Mouse (Mus musculus): ENCODE measurements around the gene Unc93b1. TPM values are rescaled to one million over a fixed set of nuclear protein-coding genes. Genes with fewer than 3 reads are reported as not detected.

The Unc93b1 gene
- polyA plus RNA-seq, 1 experiment from 2014 or later: 7.5 TPM

DNA sequence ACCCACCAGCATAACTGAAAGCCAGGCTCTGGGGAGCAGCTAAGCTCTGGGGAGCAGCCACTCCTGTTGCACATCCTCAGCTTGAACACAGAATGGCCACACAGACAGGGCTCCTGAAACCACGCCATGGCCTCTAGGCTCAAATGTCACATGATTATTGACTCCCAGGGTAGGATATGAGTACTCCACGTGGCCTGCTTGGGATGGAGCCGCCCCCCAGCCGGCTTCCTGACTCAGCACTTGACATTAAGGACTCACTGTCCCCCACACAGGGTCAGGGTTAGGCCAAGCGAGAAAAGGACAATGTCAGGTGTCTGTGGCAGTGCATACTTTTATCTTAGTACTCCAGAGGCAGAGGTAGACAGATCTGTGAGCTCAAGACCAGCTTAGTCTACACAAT lies 24.8 kb upstream of the Unc93b1 start:
- 85% methylated on average over 5 of the region's 5 CpGs for WGBS
- Histone ChIP-seq H3K36me3 (ENCODE audit: control insufficient read depth, insufficient read depth, low read length) (peaks cover 26% of the 10 kb centered on the region), H3K27me3 (replicated peaks; ENCODE audit: control insufficient read depth, insufficient read depth, low read length) (no peaks in the 10 kb centered on the region), H3K4me2 (ENCODE audit: low read length) (no peak overlapping the region), H3K9ac (ENCODE audit: low read length) (no peak overlapping the region), H3K9me3 (replicated peaks; ENCODE audit: control insufficient read depth, low read length) (no peaks in the 10 kb centered on the region), H3K4me1 (ENCODE audit: control insufficient read depth, insufficient read depth, low read length) (peaks cover 16% of the 10 kb centered on the region), H3K27ac (ENCODE audit: low read depth, low read length) (no peak overlapping the region), H3K4me3 (ENCODE audit: low read depth, low read length) (no peak overlapping the region)
- ATAC-seq: no peak
- no peak for DNase-seq (ENCODE audit: low spot score)

DNA sequence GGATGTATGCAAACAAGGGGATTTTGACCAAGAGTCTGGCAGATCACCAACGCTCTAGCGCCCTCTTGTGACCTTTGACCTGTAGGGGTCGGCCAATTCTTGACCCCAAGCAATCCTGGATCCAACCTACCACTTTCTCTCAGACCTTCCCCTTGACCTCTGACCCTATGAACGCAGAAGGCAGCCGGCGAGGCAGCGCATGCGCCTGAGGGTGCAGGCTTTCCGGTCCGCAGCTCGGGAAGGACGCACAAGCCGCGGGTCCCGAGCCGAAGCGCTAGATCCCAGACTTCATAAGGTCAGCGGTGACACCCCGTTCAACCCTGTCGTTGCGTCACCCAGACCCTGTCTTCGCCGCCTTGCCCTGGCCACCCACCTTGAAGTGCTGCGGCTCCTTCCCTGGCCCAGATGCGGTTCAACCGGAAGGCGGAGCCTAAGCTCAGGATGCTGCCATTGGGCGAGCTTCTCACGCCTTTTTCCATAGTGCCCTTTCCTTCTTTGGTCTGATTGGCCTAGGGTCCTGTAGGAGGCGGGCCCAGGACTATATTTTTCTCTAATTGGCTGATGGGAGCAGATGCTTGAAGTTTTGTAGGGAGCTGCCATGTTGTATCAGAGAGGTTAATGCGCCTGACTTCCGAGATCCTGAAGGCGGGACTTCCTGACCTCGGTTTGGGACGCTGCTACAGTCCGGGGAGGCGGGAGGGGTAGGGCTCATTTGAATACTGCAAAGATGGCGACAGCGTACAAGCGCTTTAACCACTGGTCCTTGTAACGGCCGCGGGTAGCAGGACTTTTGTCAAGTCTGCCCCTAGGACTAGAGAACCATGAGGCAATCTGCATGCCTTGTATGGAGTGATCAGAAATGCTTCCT lies 22.4 kb upstream of the Unc93b1 start, which contains the start of gene Ndufs8:
TSS of gene Ndufs8 (minus strand) at position 438 of the 868 bp plus-strand sequence.
- H3K4me3 ChIP-seq (ENCODE audit: low read depth, low read length): peak within 1 kb of the TSS; percentile 59
- peak; percentile 98 for ATAC-seq
- peaks cover 10% of the 10 kb centered on the region for H3K4me1 ChIP-seq (ENCODE audit: control insufficient read depth, insufficient read depth, low read length)
- H3K27ac ChIP-seq (ENCODE audit: low read depth, low read length): peak within 1 kb of the TSS; percentile 64
- DNase-seq (ENCODE audit: low spot score): peak; percentile 99
- H3K9ac ChIP-seq (ENCODE audit: low read length): peak within 1 kb of the TSS; percentile 66
- peaks cover 26% of the 10 kb centered on the region for H3K36me3 ChIP-seq (ENCODE audit: control insufficient read depth, insufficient read depth, low read length)
- peak within 1 kb of the TSS; percentile 67 for H3K4me2 ChIP-seq (ENCODE audit: low read length)
- no peaks in the 10 kb centered on the region for H3K9me3 ChIP-seq (replicated peaks; ENCODE audit: control insufficient read depth, low read length)
- H3K27me3 ChIP-seq (replicated peaks; ENCODE audit: control insufficient read depth, insufficient read depth, low read length): no peaks in the 10 kb centered on the region
- under 1% methylated on average over 43 of the region's 43 CpGs for WGBS

DNA sequence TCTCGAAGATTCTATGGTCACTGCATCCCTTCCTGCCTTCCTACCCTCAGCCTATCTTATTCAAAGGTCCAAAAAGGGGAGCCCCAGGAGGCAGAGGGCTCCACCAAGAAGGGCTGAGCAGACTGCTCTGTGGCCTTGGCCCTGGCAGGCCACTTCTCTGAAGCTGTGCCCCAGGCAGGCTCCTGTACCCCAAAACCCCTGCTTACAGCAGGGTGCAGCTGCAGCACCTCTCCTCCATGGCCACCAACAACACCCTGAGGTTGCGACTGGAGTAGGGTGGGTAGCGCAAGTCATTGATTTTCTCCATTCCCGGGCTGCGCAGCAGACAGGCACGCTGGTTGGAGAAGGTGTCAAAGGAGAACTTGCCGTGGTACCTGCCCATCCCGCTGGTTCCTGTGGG lies 21.3 kb upstream of the Unc93b1 start:
- no peak overlapping the region for H3K27ac ChIP-seq (ENCODE audit: low read depth, low read length)
- peaks cover 18% of the 10 kb centered on the region for H3K36me3 ChIP-seq (ENCODE audit: control insufficient read depth, insufficient read depth, low read length)
- H3K9me3 ChIP-seq (replicated peaks; ENCODE audit: control insufficient read depth, low read length): no peaks in the 10 kb centered on the region
- DNase-seq (ENCODE audit: low spot score): no peak
- peaks cover 10% of the 10 kb centered on the region for H3K4me1 ChIP-seq (ENCODE audit: control insufficient read depth, insufficient read depth, low read length)
- no peaks in the 10 kb centered on the region for H3K27me3 ChIP-seq (replicated peaks; ENCODE audit: control insufficient read depth, insufficient read depth, low read length)
- no peak for ATAC-seq
- WGBS: 89% methylated on average over 8 of the region's 8 CpGs
- H3K4me2 ChIP-seq (ENCODE audit: low read length): peak overlapping the region; percentile 67
- no peak overlapping the region; the same call in 1 of the 2 replicates for H3K9ac ChIP-seq (ENCODE audit: low read length)
- H3K4me3 ChIP-seq (ENCODE audit: low read depth, low read length): peak overlapping the region; percentile 59; the same call in 1 of the 2 replicates

DNA sequence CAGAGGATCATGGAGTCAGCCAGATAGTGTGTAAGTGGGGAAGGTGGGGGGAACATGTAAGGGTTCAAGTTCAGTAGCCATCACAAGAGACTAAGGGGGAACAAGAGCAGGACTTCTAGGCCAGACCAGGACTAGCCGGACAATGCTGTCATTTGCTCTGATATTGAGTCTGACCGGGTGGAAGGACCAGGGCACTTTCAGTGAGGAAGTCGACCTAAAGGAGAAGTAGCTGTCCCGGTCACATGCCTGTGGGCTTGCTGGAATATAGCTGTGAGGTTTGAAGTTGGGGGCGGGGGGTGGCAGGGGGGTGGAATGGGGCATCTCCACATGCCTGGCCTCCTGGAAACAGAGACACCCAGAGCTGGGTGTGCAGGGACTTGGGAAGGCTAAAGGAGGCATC lies 20.5 kb upstream of the Unc93b1 start:
- peaks cover 10% of the 10 kb centered on the region for H3K4me1 ChIP-seq (ENCODE audit: control insufficient read depth, insufficient read depth, low read length)
- no peak overlapping the region for H3K9ac ChIP-seq (ENCODE audit: low read length)
- 89% methylated on average over 5 of the region's 5 CpGs for WGBS
- DNase-seq (ENCODE audit: low spot score): no peak
- H3K27ac ChIP-seq (ENCODE audit: low read depth, low read length): no peak overlapping the region
- H3K4me3 ChIP-seq (ENCODE audit: low read depth, low read length): no peak overlapping the region
- H3K9me3 ChIP-seq (replicated peaks; ENCODE audit: control insufficient read depth, low read length): no peaks in the 10 kb centered on the region
- H3K27me3 ChIP-seq (replicated peaks; ENCODE audit: control insufficient read depth, insufficient read depth, low read length): no peaks in the 10 kb centered on the region
- H3K4me2 ChIP-seq (ENCODE audit: low read length): no peak overlapping the region
- no peak for ATAC-seq
- peaks cover 9% of the 10 kb centered on the region for H3K36me3 ChIP-seq (ENCODE audit: control insufficient read depth, insufficient read depth, low read length)

DNA sequence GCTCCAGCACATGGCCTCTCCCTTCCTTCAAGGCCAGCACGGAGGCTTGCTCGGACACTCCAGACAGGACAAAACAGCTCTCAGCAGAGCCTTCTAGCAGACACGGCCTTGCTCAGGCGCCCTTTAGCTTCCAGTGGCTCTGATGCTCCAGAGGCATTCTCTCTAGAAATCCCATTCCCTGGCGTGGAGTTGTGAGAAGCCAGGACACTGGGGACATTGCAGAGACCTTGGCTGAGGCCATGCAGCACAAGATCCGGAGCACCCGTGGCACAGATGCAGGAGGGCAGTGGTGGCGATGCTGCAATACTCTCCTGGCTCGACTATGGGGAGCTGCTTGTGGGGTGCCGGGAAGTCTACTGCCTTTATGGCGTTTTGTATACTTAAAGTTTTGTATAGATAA lies 18.3 kb upstream of the Unc93b1 start:
- H3K4me1 ChIP-seq (ENCODE audit: control insufficient read depth, insufficient read depth, low read length): peaks cover 9% of the 10 kb centered on the region
- H3K36me3 ChIP-seq (ENCODE audit: control insufficient read depth, insufficient read depth, low read length): no peaks in the 10 kb centered on the region
- no peak for ATAC-seq
- no peak for DNase-seq (ENCODE audit: low spot score)
- H3K27me3 ChIP-seq (replicated peaks; ENCODE audit: control insufficient read depth, insufficient read depth, low read length): no peaks in the 10 kb centered on the region
- H3K4me3 ChIP-seq (ENCODE audit: low read depth, low read length): no peak overlapping the region
- no peak overlapping the region for H3K27ac ChIP-seq (ENCODE audit: low read depth, low read length)
- 81% methylated on average over 11 of the region's 11 CpGs for WGBS
- H3K9ac ChIP-seq (ENCODE audit: low read length): no peak overlapping the region
- H3K4me2 ChIP-seq (ENCODE audit: low read length): no peak overlapping the region
- no peaks in the 10 kb centered on the region for H3K9me3 ChIP-seq (replicated peaks; ENCODE audit: control insufficient read depth, low read length)

DNA sequence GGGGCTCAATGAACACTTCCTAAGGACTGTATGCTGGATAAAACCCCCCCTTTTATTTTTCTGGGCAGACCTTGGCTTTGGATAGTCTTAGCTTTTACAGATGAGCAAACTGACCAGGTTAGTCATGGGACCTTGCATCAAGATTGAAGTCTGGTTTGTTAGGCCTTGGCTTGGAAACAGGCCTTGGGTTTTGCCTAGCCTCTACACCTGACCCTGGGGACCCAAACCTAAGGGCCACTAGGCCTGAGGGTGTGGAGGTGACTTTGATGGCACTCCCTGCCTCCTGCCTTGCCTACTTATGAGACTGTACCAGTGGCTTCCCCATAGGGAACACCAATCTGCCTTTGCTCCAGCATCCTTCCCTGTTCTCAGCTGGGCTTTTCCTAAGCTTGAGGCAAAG lies 15.1 kb upstream of the Unc93b1 start:
- no peaks in the 10 kb centered on the region for H3K27me3 ChIP-seq (replicated peaks; ENCODE audit: control insufficient read depth, insufficient read depth, low read length)
- no peak overlapping the region for H3K9ac ChIP-seq (ENCODE audit: low read length)
- H3K4me3 ChIP-seq (ENCODE audit: low read depth, low read length): no peak overlapping the region
- no peak overlapping the region for H3K27ac ChIP-seq (ENCODE audit: low read depth, low read length)
- no peaks in the 10 kb centered on the region for H3K4me1 ChIP-seq (ENCODE audit: control insufficient read depth, insufficient read depth, low read length)
- H3K9me3 ChIP-seq (replicated peaks; ENCODE audit: control insufficient read depth, low read length): no peaks in the 10 kb centered on the region
- H3K4me2 ChIP-seq (ENCODE audit: low read length): no peak overlapping the region
- no peaks in the 10 kb centered on the region for H3K36me3 ChIP-seq (ENCODE audit: control insufficient read depth, insufficient read depth, low read length)
- no peak for DNase-seq (ENCODE audit: low spot score)
- ATAC-seq: no peak

DNA sequence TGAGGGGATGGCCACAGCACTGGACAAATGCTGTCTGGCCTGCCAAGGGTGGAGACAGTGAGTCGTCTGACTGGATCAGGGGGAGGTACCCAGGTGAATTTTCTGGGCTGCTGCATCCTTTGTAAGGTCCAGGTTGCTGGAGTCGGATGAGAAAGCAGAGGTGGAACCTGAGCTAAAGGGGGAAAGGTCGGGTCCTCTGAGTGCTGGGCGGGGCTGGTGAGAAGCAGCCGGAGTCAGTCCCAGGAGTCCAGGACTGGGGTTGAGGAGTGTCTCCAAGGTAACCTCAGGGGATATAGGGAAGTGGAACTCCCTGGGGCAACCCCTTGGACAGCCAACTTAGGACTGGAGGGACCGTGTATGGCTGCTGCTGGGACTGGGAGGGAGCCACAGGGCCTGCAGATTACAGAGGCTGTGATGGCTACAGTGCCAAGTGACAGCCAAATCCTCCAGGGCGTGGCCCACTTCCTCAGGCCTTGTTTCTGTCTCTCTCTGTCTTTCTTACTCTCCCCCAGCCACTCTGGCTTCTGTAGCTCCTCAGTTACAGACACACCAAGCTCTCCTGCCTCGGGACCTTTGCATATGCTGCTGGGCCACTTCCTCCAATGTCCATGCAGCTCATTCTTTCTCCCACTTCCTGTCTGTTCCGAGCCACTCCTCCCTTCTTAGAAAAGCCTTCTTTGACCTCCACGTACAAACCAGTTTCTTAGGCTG lies 12.2 kb upstream of the Unc93b1 start:
- H3K9me3 ChIP-seq (replicated peaks; ENCODE audit: control insufficient read depth, low read length): no peaks in the 10 kb centered on the region
- no peaks in the 10 kb centered on the region for H3K4me1 ChIP-seq (ENCODE audit: control insufficient read depth, insufficient read depth, low read length)
- H3K36me3 ChIP-seq (ENCODE audit: control insufficient read depth, insufficient read depth, low read length): no peaks in the 10 kb centered on the region
- H3K4me3 ChIP-seq (ENCODE audit: low read depth, low read length): no peak overlapping the region
- ATAC-seq (no peak), DNase-seq (ENCODE audit: low spot score) (no peak)
- H3K9ac ChIP-seq (ENCODE audit: low read length): no peak overlapping the region
- no peak overlapping the region for H3K4me2 ChIP-seq (ENCODE audit: low read length)
- H3K27ac ChIP-seq (ENCODE audit: low read depth, low read length): no peak overlapping the region
- no peaks in the 10 kb centered on the region for H3K27me3 ChIP-seq (replicated peaks; ENCODE audit: control insufficient read depth, insufficient read depth, low read length)
- WGBS: 48% methylated on average over 10 of the region's 10 CpGs

DNA sequence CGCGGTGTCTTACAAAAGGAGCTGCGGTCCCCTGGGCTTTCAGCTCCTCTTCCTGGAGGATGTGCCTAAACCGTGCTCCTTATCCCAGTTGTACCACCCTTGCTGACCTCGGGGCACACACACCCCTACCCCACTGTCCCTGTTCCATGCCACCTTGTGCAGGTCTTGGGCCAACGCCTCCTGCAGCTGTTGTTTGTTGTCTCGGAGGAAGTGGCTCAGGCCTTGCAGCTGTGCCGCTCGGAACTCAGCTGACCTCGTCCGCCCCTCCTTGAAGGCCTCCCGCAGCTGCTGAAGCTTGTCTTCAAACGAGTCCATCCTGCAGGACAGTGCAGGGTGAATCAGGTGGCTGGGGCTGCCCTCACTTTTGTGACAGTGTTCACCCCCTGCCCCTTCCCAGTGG lies 11.4 kb upstream of the Unc93b1 start:
- Histone ChIP-seq H3K36me3 (ENCODE audit: control insufficient read depth, insufficient read depth, low read length) (no peaks in the 10 kb centered on the region), H3K27me3 (replicated peaks; ENCODE audit: control insufficient read depth, insufficient read depth, low read length) (no peaks in the 10 kb centered on the region), H3K4me3 (ENCODE audit: low read depth, low read length) (no peak overlapping the region), H3K9ac (ENCODE audit: low read length) (no peak overlapping the region), H3K27ac (ENCODE audit: low read depth, low read length) (no peak overlapping the region), H3K4me1 (ENCODE audit: control insufficient read depth, insufficient read depth, low read length) (no peaks in the 10 kb centered on the region), H3K9me3 (replicated peaks; ENCODE audit: control insufficient read depth, low read length) (no peaks in the 10 kb centered on the region), H3K4me2 (ENCODE audit: low read length) (no peak overlapping the region)
- WGBS: 71% methylated on average over 13 of the region's 13 CpGs
- DNase-seq (ENCODE audit: low spot score): no peak
- no peak for ATAC-seq

DNA sequence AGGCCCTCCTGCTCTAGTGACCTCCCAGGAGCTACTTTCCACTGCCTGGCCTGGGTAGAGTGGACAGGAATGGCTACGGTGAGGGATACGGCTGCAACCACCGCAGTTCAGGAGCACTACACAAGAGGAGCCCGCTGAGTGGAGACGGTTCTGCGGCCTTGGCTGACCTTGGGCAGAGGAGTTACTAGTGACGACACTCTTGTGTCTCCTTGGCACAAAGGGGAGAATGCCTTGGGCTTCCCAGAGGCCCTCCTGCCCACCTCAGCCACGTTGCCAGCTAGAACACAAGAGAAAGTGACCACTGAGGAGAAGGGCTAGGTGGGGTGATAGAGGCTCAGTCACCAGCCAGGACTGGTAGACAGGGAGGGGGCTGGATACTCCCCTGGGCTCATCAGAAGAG lies 10.8 kb upstream of the Unc93b1 start:
- ATAC-seq (no peak), DNase-seq (ENCODE audit: low spot score) (no peak)
- Histone ChIP-seq H3K27me3 (replicated peaks; ENCODE audit: control insufficient read depth, insufficient read depth, low read length) (no peaks in the 10 kb centered on the region), H3K27ac (ENCODE audit: low read depth, low read length) (no peak overlapping the region), H3K9ac (ENCODE audit: low read length) (no peak overlapping the region), H3K4me1 (ENCODE audit: control insufficient read depth, insufficient read depth, low read length) (no peaks in the 10 kb centered on the region), H3K36me3 (ENCODE audit: control insufficient read depth, insufficient read depth, low read length) (no peaks in the 10 kb centered on the region), H3K9me3 (replicated peaks; ENCODE audit: control insufficient read depth, low read length) (no peaks in the 10 kb centered on the region), H3K4me3 (ENCODE audit: low read depth, low read length) (no peak overlapping the region), H3K4me2 (ENCODE audit: low read length) (no peak overlapping the region)
- WGBS: 83% methylated on average over 8 of the region's 8 CpGs

Measured in forebrain, embryonic 14.5 days (tissue).